Mouse (Mus musculus): ENCODE results near the gene Ptges3l.

GRCm38 (mm10) chr11:101446319-101446718, 21.2 kb upstream of the Ptges3l start:
- no peak for TF ChIP-seq POLR2A (IDR thresholded peaks at IDR 0.05; ENCODE audit: borderline replicate concordance, extremely low read depth, insufficient read depth, insufficient read length, poor library complexity, severe bottlenecking)
- no peak for TF ChIP-seq CTCF (IDR thresholded peaks at IDR 0.05; ENCODE audit: borderline replicate concordance, extremely low read depth, insufficient read depth, insufficient read length)
